Mouse (Mus musculus): Measurements from ENCODE around the gene Atraid. TPM values are rescaled to one million over a fixed set of nuclear protein-coding genes. Genes with fewer than 3 reads are reported as not detected.
"Not testable (repeated sequence)": the region's sequence is repeated elsewhere in the genome, so short reads cannot be mapped to it uniquely, and the experiment has no call there.

Gene Atraid
- polyA plus RNA-seq, 1 experiment from 2014 or later: 54.5 TPM

DNA sequence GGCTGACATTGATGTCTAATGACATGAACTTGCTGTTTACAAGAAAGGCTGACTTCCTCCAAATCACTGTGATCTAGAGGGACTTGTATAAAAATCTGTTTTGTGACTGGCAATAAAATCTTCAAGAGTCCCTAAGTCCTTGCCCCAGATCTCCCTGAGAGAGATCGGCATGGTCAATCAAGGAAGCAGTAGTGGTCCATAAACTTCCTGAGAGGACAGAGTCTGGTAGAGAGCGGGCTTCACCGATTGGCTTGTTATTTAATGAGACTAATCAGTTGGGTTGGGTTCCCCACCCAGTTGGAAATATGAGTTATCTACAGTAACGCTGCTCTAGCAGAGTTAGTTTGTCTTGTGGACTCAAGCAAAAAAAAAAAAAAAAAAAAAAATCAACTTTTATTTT, 17.2 kb upstream of the Atraid start:
- H3K27me3 ChIP-seq (replicated peaks): no peaks in the 10 kb centered on the region
- no peaks in the 10 kb centered on the region for H3K36me3 ChIP-seq
- WGBS (ENCODE audit: insufficient replicate concordance): 61% methylated on average over 4 of the region's 4 CpGs
- no peaks in the 10 kb centered on the region for H3K4me1 ChIP-seq
- no peak overlapping the region for H3K4me3 ChIP-seq
- no peaks in the 10 kb centered on the region for H3K9me3 ChIP-seq (replicated peaks)
- no peak overlapping the region for H3K4me2 ChIP-seq
- no peak for ATAC-seq
- H3K9ac ChIP-seq: no peak overlapping the region
- H3K27ac ChIP-seq: no peak overlapping the region

DNA sequence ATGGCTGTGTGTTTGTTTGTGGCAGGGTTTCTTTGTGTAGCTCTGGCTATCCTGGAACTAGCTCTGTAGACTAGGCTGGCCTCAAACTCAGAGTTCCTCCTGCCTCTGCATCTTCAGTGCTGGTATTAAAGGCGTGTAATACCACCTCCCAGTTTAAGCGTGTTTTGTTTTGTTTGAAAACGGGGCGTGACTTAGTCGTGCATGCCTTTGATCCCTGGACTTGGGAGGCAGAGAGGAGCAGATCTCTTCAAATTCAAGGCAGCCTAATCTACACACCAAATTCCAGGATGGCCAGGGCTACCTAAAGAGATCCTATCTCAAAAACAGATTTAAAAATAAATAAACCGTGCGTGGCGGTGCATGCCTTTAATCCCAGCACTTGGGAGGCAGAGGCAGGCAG, 16.6 kb upstream of the Atraid start:
- Histone ChIP-seq H3K36me3 (peaks cover 3% of the 10 kb centered on the region; the same call in 1 of the 2 replicates), H3K27ac (no peak overlapping the region), H3K9ac (no peak overlapping the region), H3K4me2 (no peak overlapping the region), H3K9me3 (replicated peaks) (no peaks in the 10 kb centered on the region), H3K4me1 (no peaks in the 10 kb centered on the region), H3K4me3 (no peak overlapping the region), H3K27me3 (replicated peaks) (no peaks in the 10 kb centered on the region)
- WGBS (ENCODE audit: insufficient replicate concordance): 76% methylated on average over 8 of the region's 8 CpGs
- ATAC-seq: no peak

DNA sequence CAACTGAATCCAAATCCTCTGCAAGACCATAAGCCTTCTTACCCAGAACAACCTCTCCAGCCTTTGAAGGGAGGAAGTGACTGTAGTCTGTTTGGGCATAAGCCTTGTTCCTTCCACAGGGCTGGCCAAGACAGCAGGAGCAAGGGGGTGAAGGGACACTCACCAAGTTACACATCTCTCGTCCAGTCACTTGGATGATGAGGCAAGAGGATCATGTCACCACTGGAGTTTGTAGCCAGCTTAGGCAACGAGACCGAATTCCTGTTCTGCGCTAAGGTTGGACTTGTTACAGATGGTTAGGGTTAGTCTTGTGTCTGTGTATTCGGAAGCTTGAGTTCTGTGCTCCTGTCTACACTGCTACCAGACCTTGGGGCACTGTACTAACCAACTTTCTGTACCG, 13.4 kb upstream of the Atraid start:
- Histone ChIP-seq H3K4me2 (no peak overlapping the region), H3K9me3 (replicated peaks) (no peaks in the 10 kb centered on the region), H3K27me3 (replicated peaks) (no peaks in the 10 kb centered on the region), H3K4me3 (no peak overlapping the region), H3K4me1 (no peaks in the 10 kb centered on the region; the same call in 1 of the 2 replicates), H3K36me3 (peaks cover 29% of the 10 kb centered on the region), H3K9ac (no peak overlapping the region), H3K27ac (no peak overlapping the region)
- 76% methylated on average over 6 of the region's 6 CpGs for WGBS (ENCODE audit: insufficient replicate concordance)
- no peak for ATAC-seq

DNA sequence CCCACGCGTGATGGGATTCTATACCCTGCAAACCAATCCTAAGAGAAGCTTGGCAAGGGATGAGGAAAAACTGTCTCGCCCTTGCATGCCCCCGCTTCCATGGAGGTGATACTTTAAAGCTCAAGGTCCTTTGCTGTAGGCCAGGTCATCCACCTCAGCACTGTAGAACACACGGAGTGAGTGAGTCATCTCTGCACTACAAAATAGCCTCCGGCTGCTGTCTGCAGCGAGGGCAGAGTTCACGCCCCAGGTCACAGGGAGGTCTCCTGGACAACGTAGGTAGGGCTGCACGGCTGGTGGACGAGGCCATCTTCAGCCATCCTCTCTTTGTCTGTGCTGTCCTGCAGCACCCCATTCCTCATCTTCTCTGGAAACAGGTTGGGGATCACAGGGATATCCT, 11.6 kb upstream of the Atraid start:
- H3K36me3 ChIP-seq: peaks cover 47% of the 10 kb centered on the region
- H3K4me2 ChIP-seq; H3K9me3 ChIP-seq (replicated peaks); H3K4me1 ChIP-seq; H3K27ac ChIP-seq; H3K27me3 ChIP-seq (replicated peaks); H3K4me3 ChIP-seq; H3K9ac ChIP-seq; ATAC-seq: not testable (repeated sequence)
- 74% methylated on average over 11 of the region's 11 CpGs for WGBS (ENCODE audit: insufficient replicate concordance)

- ATAC-seq: no peak
- 77% methylated on average over 7 of the region's 7 CpGs for WGBS (ENCODE audit: insufficient replicate concordance)
Measured at GRCm38 (mm10) chr5:31038171-31038845, 9.8 kb upstream of the Atraid start.

GRCm38 (mm10) chr5:31046416-31046815, 1.7 kb upstream of the Atraid start:
- Histone ChIP-seq H3K9ac (no peak overlapping the region), H3K27me3 (replicated peaks) (no peaks in the 10 kb centered on the region), H3K9me3 (replicated peaks) (no peaks in the 10 kb centered on the region), H3K4me3 (no peak overlapping the region), H3K36me3 (peaks cover 32% of the 10 kb centered on the region), H3K27ac (no peak overlapping the region), H3K4me2 (peak overlapping the region; percentile 97; the same call in 1 of the 2 replicates), H3K4me1 (peaks cover 27% of the 10 kb centered on the region)
- 88% methylated on average over 6 of the region's 6 CpGs for WGBS (ENCODE audit: insufficient replicate concordance)
- ATAC-seq: no peak

More at GRCm38 (mm10) chr5:31038171-31038845, 9.8 kb upstream of the Atraid start:
- Histone ChIP-seq H3K4me1 (no peaks in the 10 kb centered on the region; the same call in 1 of the 2 replicates), H3K4me2 (no peak overlapping the region), H3K27me3 (replicated peaks) (no peaks in the 10 kb centered on the region), H3K36me3 (peaks cover 62% of the 10 kb centered on the region), H3K9ac (no peak overlapping the region), H3K4me3 (no peak overlapping the region), H3K27ac (no peak overlapping the region), H3K9me3 (replicated peaks) (no peaks in the 10 kb centered on the region)

DNA sequence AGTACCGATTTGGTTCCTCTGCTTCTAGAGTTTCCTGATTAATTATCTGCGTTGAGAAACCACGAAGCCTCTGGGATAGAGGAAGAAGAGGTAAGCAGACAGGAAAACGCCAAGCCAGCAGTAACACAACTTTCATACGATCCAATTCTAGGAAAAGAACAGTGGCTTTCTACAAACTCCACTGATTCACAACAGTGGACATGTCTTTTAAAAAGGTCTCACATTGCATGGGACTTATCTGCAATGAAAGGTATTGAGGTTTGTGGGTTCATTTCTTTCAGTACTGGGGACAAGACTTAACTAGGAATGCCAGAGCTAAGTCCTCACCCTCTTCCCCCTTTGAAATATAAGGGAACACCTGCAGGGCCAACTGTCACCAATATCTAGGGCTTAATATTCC, 1.0 kb upstream of the Atraid start:
- H3K27me3 ChIP-seq (replicated peaks): no peaks in the 10 kb centered on the region
- no peak overlapping the region for H3K27ac ChIP-seq
- H3K4me2 ChIP-seq: peak overlapping the region; percentile 97
- peaks cover 27% of the 10 kb centered on the region for H3K36me3 ChIP-seq
- H3K4me1 ChIP-seq: peaks cover 27% of the 10 kb centered on the region
- no peaks in the 10 kb centered on the region for H3K9me3 ChIP-seq (replicated peaks)
- H3K9ac ChIP-seq: peak overlapping the region; percentile 84
- 12% methylated on average over 5 of the region's 5 CpGs for WGBS (ENCODE audit: insufficient replicate concordance)
- H3K4me3 ChIP-seq: peak overlapping the region; percentile 81
- no peak for ATAC-seq

DNA sequence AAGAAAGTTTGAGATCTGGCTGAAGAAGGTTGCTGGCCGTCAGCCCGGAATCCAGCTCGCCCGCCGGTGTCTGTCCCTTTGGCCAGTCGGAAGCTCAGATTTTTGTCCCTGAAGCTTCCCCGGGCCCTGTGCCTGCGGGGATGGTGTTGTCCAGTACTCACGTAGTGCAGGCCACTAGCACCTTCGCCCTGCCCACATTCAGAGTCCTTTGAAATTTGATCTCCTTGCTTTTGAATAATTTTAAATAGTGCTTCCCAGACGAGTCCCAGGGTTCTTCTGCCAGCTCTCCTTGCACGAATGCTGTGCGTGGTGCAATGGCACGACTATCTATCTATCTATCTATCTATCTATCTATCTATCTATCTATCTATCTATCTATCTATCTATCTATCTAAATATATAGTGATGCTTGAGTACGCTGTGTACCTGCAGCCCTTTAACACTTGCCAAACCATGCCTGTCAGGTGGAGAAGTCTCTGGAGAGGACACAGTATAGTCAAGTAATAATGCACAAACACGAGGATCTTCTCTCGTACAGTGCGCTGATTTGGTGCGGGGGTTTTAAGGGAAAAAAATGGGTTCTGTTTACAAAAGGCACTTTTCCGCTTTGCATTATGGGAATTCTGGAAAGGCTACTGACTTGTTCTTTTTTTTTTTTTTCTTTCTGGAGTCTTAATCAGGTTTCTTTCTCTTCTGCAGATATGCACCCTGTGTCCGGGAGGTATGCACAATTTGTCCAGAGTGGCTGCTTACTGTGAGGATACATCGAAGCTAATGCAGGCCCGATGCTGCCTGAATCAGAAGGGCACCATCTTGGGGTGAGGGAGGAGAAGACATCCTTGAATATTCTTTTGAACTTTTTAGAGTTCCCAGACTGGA, 890 bp downstream of the Atraid start, which contains the start of gene Slc5a6:
TSS of gene Slc5a6 (minus strand) at position 162 of the 879 bp plus-strand sequence.
- 1% methylated on average over 23 of the region's 23 CpGs for whole genome bisulfite sequencing (ENCODE audit: insufficient replicate concordance)
- H3K9ac ChIP-seq: peak within 1 kb of the TSS; percentile 84

DNA sequence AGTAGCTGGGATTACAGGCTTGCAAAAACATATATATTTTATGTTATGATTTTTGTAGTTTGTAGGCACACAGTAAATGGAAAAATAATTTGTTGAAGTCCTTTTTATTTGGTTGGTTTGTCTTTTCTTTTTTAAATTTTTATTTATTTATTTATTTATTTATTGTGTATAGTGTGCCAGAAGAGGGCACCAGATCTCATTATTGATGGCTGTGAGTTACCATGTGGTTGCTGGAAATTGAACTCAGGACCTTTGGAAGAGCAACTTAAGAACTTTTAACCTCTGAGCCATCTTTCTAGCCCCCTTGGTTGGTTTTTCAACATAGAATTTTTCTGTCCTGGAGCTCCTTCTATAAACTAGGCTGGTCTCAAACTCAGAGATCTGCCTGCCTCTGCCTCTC, 2.3 kb downstream of the Atraid start:
- no peak for ATAC-seq
- Histone ChIP-seq H3K36me3 (peaks cover 8% of the 10 kb centered on the region), H3K27ac (no peak overlapping the region), H3K9ac (no peak overlapping the region), H3K9me3 (replicated peaks) (no peaks in the 10 kb centered on the region), H3K4me1 (peaks cover 35% of the 10 kb centered on the region), H3K4me2 (no peak overlapping the region), H3K27me3 (replicated peaks) (no peaks in the 10 kb centered on the region), H3K4me3 (no peak overlapping the region)

More for the DNA sequence above, 890 bp downstream of the Atraid start, which contains the start of gene Slc5a6:
- H3K27me3 ChIP-seq (replicated peaks): no peaks in the 10 kb centered on the region
- peak within 1 kb of the TSS; percentile 92 for H3K27ac ChIP-seq
- peaks cover 30% of the 10 kb centered on the region for H3K4me1 ChIP-seq
- peak; percentile 14 for ATAC-seq
- peaks cover 16% of the 10 kb centered on the region for H3K36me3 ChIP-seq
- H3K4me3 ChIP-seq: peak within 1 kb of the TSS; percentile 81
- H3K9me3 ChIP-seq (replicated peaks): no peaks in the 10 kb centered on the region
- peak within 1 kb of the TSS; percentile 97 for H3K4me2 ChIP-seq

DNA sequence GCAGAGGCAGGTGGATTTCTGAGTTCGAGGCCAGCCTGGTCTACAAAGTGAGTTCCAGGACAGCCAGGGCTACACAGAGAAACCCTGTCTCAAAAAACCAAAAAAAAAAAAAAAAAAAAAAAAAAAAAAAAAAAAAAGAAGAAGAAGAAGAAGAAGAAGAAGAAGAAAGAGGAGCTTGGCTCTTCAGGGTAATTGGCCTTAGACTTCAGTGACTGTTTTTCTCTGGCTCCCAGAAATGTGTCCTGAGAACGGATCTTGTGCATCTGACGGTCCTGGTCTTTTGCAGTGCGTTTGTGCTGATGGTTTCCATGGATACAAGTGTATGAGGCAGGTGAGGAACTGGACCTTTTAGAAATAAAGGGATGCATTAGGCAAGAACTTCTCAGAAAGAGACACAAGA, 5.6 kb downstream of the Atraid start:
- Histone ChIP-seq H3K4me3 (peak overlapping the region; percentile 77), H3K4me2 (peak overlapping the region; percentile 100), H3K4me1 (peaks cover 44% of the 10 kb centered on the region), H3K36me3 (peaks cover 30% of the 10 kb centered on the region), H3K27ac (peak overlapping the region; percentile 78), H3K9ac (peak overlapping the region; percentile 88; the same call in 1 of the 2 replicates)
- ATAC-seq; H3K9me3 ChIP-seq (replicated peaks); H3K27me3 ChIP-seq (replicated peaks): not testable (repeated sequence)
- 74% methylated on average over 4 of the region's 4 CpGs for WGBS (ENCODE audit: insufficient replicate concordance)

DNA sequence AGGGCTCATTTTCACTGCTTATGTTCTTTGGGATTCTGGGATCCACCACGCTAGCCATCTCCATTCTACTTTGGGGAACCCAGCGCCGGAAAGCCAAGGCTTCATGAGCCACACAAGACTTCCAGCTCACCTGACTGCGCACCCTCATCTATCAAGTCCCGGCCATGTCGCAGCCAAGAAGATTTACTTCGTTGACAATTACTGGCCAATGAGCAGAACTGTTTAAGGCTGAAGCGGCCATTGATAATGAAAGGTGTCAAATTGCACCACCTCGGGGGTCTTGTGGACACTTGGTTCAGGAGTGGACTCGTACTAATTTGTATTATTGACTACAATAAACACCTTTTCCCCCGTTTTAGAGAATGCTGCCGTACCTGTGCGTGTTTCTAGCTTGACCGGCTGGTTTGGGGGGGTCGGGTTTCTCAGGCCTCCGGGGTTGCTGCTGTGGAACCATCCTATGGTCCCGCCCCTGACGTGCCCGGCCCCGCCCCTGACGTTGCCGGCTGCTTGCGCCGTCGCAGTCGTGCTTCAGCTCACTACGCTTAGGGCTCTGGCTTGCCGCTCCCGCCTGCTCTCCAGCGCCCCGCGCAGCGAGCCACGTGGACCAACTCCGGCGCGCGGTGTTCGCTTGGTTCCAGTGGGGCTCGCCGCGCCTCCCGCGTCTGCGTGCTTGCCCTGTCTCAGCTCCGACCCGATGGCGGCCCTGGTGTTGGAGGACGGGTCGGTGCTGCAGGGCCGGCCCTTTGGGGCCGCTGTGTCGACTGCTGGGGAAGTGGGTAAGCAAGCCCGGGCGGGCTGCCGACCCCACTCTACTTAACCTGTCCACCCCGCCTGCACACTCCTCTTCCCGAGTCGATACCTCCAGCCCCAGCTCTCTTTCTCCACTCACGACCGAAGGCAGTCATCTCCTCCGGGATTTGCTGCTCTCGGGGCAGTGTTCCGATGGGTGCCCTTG, 6.4 kb downstream of the Atraid start, which contains the start of gene Cad:
TSS of gene Cad (plus strand) at position 520 of the 955 bp plus-strand sequence.
- no peaks in the 10 kb centered on the region for H3K9me3 ChIP-seq (replicated peaks)

More for the DNA sequence above, 6.4 kb downstream of the Atraid start, which contains the start of gene Cad:
- H3K4me1 ChIP-seq: peaks cover 42% of the 10 kb centered on the region
- H3K4me2 ChIP-seq: peak within 1 kb of the TSS; percentile 100
- H3K27me3 ChIP-seq (replicated peaks): no peaks in the 10 kb centered on the region
- WGBS (ENCODE audit: insufficient replicate concordance): 2% methylated on average over 64 of the region's 64 CpGs
- peak; percentile 97 for ATAC-seq
- peak within 1 kb of the TSS; percentile 78 for H3K27ac ChIP-seq
- peak within 1 kb of the TSS; percentile 77 for H3K4me3 ChIP-seq
- H3K9ac ChIP-seq: peak within 1 kb of the TSS; percentile 88
- peaks cover 38% of the 10 kb centered on the region for H3K36me3 ChIP-seq
